Comparison of ENCODE assay signal across 23 mouse cellular contexts in the genomic region with DNA sequence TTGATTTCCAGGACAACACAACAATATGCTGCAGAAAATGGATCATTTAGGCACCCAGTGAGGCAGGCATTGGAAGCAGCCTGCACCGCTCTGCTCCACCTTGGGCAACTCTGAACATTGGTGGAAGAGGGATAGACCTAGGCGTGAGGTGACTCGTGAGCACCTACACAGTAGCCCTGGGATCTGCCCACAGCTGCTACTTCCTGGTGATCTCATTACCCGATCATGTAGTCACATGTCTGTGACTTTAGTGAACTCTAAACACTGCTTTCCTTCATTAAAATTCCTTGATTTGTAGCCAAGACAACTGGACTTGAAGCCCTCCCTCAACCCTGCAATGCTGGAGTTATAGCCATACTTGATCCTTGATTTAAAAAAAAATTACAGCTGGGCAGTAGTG. TPM values are rescaled to one million over a fixed set of nuclear protein-coding genes. Genes with fewer than 3 reads are reported as not detected.
A peak's percentile ranks its signal among the peaks of the same experiment; 100 is the strongest.
DNase-seq lines count a peak whose midpoint lies in the region; ATAC-seq and TF ChIP-seq lines count a peak whose summit lies in the region.
"Had no signal": no experiment of that assay in that cellular context is flagged by ENCODE, and none has a peak within 500 bp of the region (broad histone marks: within the 10 kb centered on the region; RNA-seq: fewer than 3 reads in every experiment).

No protein-coding gene starts in this region.

- ATAC-seq in heart, embryonic 11.5 days (replicated peaks; ENCODE audit: insufficient number of reproducible peaks, low FRiP score, low TSS enrichment): no peak
- ATAC-seq in intestine, postnatal 0 days: peak; percentile 63
- no peak for ATAC-seq in forebrain, embryonic 14.5 days
- ATAC-seq: forebrain, postnatal 0 days had no signal

- H3K27ac ChIP-seq in heart, embryonic 11.5 days (ENCODE audit: low read depth, low read length): no peak overlapping the region
- H3K27ac ChIP-seq in intestine, postnatal 0 days (ENCODE audit: low read depth, low read length): no peak overlapping the region
- no peak overlapping the region for H3K27ac ChIP-seq in forebrain, embryonic 14.5 days (ENCODE audit: low read depth, low read length)
- H3K27ac ChIP-seq: forebrain, embryonic 10.5 days; heart, adult 2 months; hindbrain, embryonic 15.5 days; liver, embryonic 12.5 days; midbrain, embryonic 13.5 days; neural tube, embryonic 12.5 days had no signal

- H3K27me3 ChIP-seq in heart, embryonic 11.5 days (ENCODE audit: control insufficient read depth, insufficient read depth, low read length): no peaks in the 10 kb centered on the region
- H3K27me3 ChIP-seq in intestine, postnatal 0 days (replicated peaks; ENCODE audit: control insufficient read depth, insufficient read depth, low read length): no peaks in the 10 kb centered on the region
- no peaks in the 10 kb centered on the region for H3K27me3 ChIP-seq in forebrain, embryonic 14.5 days (replicated peaks; ENCODE audit: control insufficient read depth, insufficient read depth, low read length)
- H3K27me3 ChIP-seq: hindbrain, embryonic 15.5 days; liver, embryonic 12.5 days; midbrain, embryonic 13.5 days; neural tube, embryonic 12.5 days had no signal

- intact Hi-C loops in heart, postnatal 36 days (cut with DNase I): no loop called here

- H3K4me2 ChIP-seq in heart, embryonic 11.5 days: no peak overlapping the region
- H3K4me2 ChIP-seq in intestine, postnatal 0 days (replicated peaks; ENCODE audit: low read depth): no peak overlapping the region
- H3K4me2 ChIP-seq in forebrain, embryonic 14.5 days (ENCODE audit: low read length): no peak overlapping the region
- H3K4me2 ChIP-seq: hindbrain, embryonic 15.5 days; liver, embryonic 12.5 days; midbrain, embryonic 13.5 days; neural tube, embryonic 12.5 days had no signal

- 0 out of 2 replicates have a peak overlapping the region, but pooled peaks have one; percentile 16 for H3K9ac ChIP-seq in heart, embryonic 11.5 days (ENCODE audit: low read depth, low read length)
- H3K9ac ChIP-seq in intestine, postnatal 0 days (ENCODE audit: low read depth, low read length): no peak overlapping the region
- no peak overlapping the region for H3K9ac ChIP-seq in forebrain, embryonic 14.5 days (ENCODE audit: low read length)
- H3K9ac ChIP-seq: forebrain, postnatal 0 days; hindbrain, embryonic 15.5 days; liver, embryonic 12.5 days; midbrain, embryonic 13.5 days; neural tube, embryonic 12.5 days had no signal

- no peaks in the 10 kb centered on the region for H3K36me3 ChIP-seq in heart, embryonic 11.5 days (ENCODE audit: control insufficient read depth, insufficient read depth, low read length)
- H3K36me3 ChIP-seq in intestine, postnatal 0 days (ENCODE audit: control insufficient read depth, insufficient read depth): no peaks in the 10 kb centered on the region
- H3K36me3 ChIP-seq in forebrain, embryonic 14.5 days (ENCODE audit: control insufficient read depth, insufficient read depth, low read length): no peaks in the 10 kb centered on the region
- H3K36me3 ChIP-seq: forebrain, embryonic 10.5 days; hindbrain, embryonic 15.5 days; liver, embryonic 12.5 days; midbrain, embryonic 13.5 days; neural tube, embryonic 12.5 days had no signal

- WGBS in heart, embryonic 11.5 days (ENCODE audit: insufficient replicate concordance): 74% methylated on average over 4 of the region's 4 CpGs
- WGBS in intestine, postnatal 0 days: 54% methylated on average over 4 of the region's 4 CpGs
- 84% methylated on average over 4 of the region's 4 CpGs for WGBS in forebrain, embryonic 14.5 days

- DNase-seq in heart, postnatal 36 days: no peak
- peak; percentile 35 for DNase-seq in kidney, postnatal 14 days
- no peak for DNase-seq in kidney, postnatal 10 days
- DNase-seq in Muller cell, postnatal 12 days (ENCODE audit: inconsistent ontology term): peak; percentile 32
- no peak for DNase-seq in frontal cortex, postnatal 10 days (ENCODE audit: low spot score in 2 of 2)
- no peak for DNase-seq in forebrain, embryonic 14.5 days (ENCODE audit: low spot score)
- DNase-seq: adrenal gland, postnatal 10 days; cerebellum, adult 8-10 months; cerebellum, postnatal 36 days; forebrain, postnatal 0 days; gastrocnemius, postnatal 36 days; heart, adult 2 months; left cerebral cortex, postnatal 4 days; lung, adult 2 months; right cerebral cortex, postnatal 14 days; spleen, adult 18-20 months had no signal

- no peaks in the 10 kb centered on the region for H3K4me1 ChIP-seq in heart, embryonic 11.5 days (ENCODE audit: control insufficient read depth, insufficient read depth, low read length)
- H3K4me1 ChIP-seq in intestine, postnatal 0 days (replicated peaks; ENCODE audit: control insufficient read depth, insufficient read depth, low read length): no peaks in the 10 kb centered on the region
- no peaks in the 10 kb centered on the region for H3K4me1 ChIP-seq in forebrain, embryonic 14.5 days (ENCODE audit: control insufficient read depth, insufficient read depth, low read length)

- TF ChIP-seq CTCF in intestine, postnatal 0 days (IDR thresholded peaks at IDR 0.05; ENCODE audit: low read depth): no peak

- H3K4me3 ChIP-seq in heart, embryonic 11.5 days (ENCODE audit: low read depth, low read length): no peak overlapping the region
- H3K4me3 ChIP-seq in intestine, postnatal 0 days (ENCODE audit: low read depth, low read length): no peak overlapping the region
- H3K4me3 ChIP-seq in forebrain, embryonic 14.5 days (ENCODE audit: low read depth, low read length): no peak overlapping the region
- H3K4me3 ChIP-seq: forebrain, embryonic 10.5 days; heart, adult 2 months; hindbrain, embryonic 15.5 days; liver, embryonic 12.5 days; midbrain, embryonic 13.5 days; neural tube, embryonic 12.5 days had no signal

- no peaks in the 10 kb centered on the region for H3K9me3 ChIP-seq in heart, embryonic 11.5 days (replicated peaks; ENCODE audit: control insufficient read depth, low read length)
- H3K9me3 ChIP-seq in intestine, postnatal 0 days (ENCODE audit: control insufficient read depth): no peaks in the 10 kb centered on the region
- H3K9me3 ChIP-seq in forebrain, embryonic 14.5 days (replicated peaks; ENCODE audit: control insufficient read depth, low read length): no peaks in the 10 kb centered on the region
- H3K9me3 ChIP-seq: forebrain, embryonic 10.5 days; hindbrain, embryonic 15.5 days; liver, embryonic 12.5 days; midbrain, embryonic 13.5 days; neural tube, embryonic 12.5 days had no signal

RNA-seq across cellular contexts. Expression of gene Slc27a3, which starts 15.4 kb away (rescaled TPM):
- 5.7 and 6.2 TPM in 2 replicates for polyA plus RNA-seq in heart, embryonic 11.5 days (2014; fragmentation: Nextera tagmentation; extraction: Ambion mirVana)
- total RNA-seq in heart, postnatal 36 days (2021): under 1 TPM; 0.54 to 1.00 TPM
- 2.5 and 2.9 TPM in 2 replicates for polyA plus RNA-seq in intestine, postnatal 0 days (2015; fragmentation: Nextera tagmentation; extraction: Ambion mirVana)
- polyA plus RNA-seq in forebrain, embryonic 14.5 days (2014; fragmentation: Nextera tagmentation; extraction: Ambion mirVana): 11.9 and 13.4 TPM in 2 replicates

RNA-seq across cellular contexts. Expression of gene Ints3, which starts 59.1 kb away (rescaled TPM):
- 25.3 and 26.9 TPM in 2 replicates for polyA plus RNA-seq in heart, embryonic 11.5 days (2014; fragmentation: Nextera tagmentation; extraction: Ambion mirVana)
- total RNA-seq in heart, postnatal 36 days (2021): 10 to 100 TPM; 23.7 to 27.9 TPM
- polyA plus RNA-seq in intestine, postnatal 0 days (2015; fragmentation: Nextera tagmentation; extraction: Ambion mirVana): 8.8 and 9.7 TPM in 2 replicates
- 20.7 and 25.3 TPM in 2 replicates for polyA plus RNA-seq in forebrain, embryonic 14.5 days (2014; fragmentation: Nextera tagmentation; extraction: Ambion mirVana)

Comparison
In these comparisons a context has a peak if more than half of its experiments do, and no peak if none do; other contexts are left out.
1. DNase-seq: peak in kidney, postnatal 14 days (single experiment) and Muller cell, postnatal 12 days (single experiment); none in heart, postnatal 36 days (0 of 2), kidney, postnatal 10 days (single experiment), frontal cortex, postnatal 10 days (0 of 2) and forebrain, embryonic 14.5 days (single experiment).